Mouse (Mus musculus): ENCODE measurements around the gene Ocln.
"Not testable (repeated sequence)": the region's sequence is repeated elsewhere in the genome, so short reads cannot be mapped to it uniquely, and the experiment has no call there.

The Ocln gene

DNA sequence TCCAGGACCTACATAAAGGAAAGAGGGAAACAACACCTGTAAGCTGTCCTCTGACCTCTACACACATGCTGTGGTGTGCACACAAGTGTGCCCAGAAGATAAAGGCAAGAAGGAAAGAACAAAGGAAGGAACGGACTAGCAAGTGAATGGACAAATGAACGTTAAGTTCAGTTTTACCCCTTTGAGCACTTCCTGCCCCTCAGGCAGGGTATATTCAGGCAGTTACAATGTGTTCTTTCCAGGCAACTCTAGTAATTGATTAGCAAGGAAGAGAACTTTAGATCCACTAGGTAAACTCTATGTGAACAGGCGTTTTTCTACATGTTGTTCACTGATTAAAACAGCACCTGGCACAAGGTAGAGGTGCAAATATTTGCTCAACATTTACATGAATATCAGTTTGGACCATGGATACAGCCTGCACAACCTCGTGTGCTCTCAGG, 8.3 kb downstream of the Ocln start:
- no peak for DNase-seq (ENCODE audit: low read depth, low spot score)

DNA sequence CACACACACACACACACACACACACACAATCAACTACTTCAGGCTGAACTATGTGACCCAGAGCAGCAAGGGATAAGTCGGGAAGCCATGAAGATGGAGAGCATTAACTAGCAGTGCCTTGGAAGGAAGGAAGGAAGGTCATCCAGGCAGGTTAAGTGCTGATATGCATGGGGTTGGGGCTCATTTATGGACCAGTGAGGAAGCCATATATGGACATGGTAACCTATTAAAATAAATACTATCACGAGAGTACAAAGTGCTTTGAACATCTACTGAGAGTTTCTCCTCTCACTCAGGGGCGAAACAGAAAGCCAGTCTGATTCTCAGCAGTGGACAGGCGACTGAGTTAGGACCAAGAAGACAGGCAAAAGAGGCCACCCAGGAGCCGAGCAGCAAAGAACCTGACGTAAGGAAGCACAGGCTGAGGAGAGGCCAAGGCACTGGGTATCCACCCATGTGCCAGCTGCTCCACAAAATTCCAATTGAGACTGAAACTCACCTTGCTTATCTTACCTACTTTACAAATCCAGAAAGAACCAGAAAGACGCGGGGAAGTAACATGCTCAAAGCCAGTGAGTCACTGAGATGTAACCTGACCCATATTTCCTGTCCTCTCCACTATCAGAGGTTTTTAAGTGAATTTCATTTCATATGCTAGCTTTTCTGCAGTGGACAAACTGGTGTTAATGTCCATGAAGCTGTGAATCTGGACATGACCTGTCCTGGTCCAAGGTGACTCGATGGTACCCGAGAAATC, 9.3 kb downstream of the Ocln start:
- no peak for DNase-seq (ENCODE audit: low read depth, low spot score)

DNA sequence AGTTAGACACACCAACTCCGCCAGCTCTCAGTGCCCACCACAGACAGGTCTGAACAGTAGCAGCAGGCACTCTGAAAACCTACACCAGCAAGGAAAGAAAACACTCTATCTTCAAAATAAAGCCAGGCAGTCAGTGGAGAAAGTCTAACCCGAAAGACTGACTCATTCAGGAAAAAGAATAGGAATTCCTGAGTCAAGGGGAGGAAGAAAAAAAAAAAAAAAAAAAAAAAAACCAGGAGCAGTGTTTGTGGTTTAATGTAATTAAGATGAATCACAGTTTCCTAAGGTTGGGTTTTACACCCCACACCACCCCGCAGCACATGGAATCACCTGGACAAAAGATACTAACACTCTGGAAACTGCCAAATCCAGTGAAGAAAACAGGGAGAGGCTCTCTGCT, 16.4 kb downstream of the Ocln start:
- no peak for DNase-seq (ENCODE audit: low read depth, low spot score)

DNA sequence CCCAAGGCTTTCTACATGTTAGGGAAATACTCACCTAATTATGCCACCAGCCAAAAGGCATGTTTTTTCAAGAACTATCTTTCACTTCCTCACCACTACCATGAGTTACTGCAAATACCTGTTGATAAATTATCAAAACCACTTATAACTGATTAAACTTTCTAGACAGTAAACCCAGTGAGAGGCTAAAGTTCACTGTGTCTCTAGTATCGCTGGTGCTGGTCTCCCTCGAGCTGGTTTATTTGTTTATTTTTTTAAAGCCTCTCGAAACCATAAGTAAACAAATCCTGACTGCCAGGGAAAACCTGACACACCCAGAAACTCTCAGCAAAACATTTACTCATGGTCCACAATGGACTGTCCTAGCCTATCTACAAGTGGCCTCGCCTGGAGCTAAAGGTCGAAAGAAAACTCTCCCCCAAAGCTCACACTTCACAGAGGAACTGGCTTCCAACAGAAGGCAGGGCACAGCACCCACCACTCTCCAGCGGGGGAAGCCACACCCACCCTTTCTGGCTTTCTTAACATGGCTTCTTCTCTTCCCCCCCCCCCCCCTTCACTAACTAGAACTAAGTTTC, 19.6 kb downstream of the Ocln start:
- no peak for DNase-seq (ENCODE audit: low read depth, low spot score)

DNA sequence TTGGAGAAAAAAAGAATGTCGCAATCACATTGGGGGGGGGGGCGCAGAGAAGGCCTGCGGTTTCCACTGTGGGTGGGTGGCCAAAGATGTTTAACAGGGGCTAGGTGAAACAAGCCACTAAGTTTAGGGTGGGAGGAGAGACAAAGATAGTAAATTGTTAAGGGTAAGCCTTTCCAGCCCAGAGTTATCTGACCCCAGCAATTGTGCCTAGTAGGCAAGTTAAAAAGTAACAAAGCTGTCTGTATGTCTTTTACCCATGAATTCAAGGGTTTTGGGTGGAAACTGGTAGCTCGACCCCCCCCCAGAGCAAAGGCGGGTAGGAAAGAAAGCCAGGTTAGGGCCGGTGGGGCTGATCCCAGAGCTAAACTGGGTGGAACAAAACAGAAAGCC, 25.9 kb downstream of the Ocln start:
- no peak for DNase-seq (ENCODE audit: low read depth, low spot score)

DNA sequence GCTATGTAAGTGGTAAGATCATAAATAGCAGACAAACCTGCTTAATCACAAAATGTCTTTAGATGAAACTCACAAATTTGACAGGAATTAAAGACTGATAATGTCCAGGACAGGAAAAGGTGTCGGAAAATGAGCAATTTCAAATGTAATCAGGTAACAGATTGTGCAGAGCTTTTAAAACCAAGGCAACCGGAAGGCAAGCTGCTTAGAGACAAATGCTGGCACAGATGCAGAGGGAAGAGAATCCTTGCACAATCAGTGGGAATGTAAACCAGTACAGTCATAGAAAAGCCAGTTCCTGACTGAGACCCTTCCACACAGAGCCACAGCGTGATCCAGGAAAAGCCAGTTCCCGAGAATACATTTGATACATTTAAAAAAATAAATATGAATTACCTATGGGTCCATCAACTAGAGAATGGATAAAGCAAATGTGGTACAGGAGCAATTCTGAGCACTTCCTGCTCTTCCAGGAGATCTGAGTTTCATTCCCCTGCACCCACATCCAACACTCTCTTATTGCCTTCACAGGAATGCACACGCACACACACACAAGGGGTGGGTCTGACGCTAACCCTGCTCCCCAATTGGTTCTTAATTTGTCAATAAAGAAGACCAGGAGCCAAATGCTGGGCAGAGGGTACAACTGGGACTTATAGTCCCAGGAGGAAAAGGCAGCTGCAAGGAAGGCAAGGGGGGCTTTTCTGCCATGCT, 26.4 kb downstream of the Ocln start:
- DNase-seq (ENCODE audit: low read depth, low spot score): no peak

DNA sequence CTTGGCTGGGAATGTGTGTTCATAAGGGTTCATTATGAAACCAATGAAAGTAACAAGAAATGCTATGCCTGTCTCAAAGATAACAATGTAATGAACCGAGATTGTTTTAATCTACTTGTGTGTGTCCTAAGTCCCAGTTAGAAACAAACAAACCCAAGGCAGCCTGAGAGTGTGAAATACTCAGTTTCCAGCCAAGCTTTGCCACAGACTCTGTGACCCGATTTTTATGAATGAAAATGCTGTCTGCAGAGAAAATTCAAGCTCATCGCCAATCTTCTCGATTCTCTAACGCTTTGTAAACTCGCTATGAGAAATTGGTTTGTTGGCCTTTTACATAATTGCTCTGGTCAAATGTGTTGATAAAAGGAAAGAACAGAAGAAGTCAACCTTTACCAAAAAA, 27.6 kb downstream of the Ocln start:
- DNase-seq (ENCODE audit: low read depth, low spot score): no peak

DNA sequence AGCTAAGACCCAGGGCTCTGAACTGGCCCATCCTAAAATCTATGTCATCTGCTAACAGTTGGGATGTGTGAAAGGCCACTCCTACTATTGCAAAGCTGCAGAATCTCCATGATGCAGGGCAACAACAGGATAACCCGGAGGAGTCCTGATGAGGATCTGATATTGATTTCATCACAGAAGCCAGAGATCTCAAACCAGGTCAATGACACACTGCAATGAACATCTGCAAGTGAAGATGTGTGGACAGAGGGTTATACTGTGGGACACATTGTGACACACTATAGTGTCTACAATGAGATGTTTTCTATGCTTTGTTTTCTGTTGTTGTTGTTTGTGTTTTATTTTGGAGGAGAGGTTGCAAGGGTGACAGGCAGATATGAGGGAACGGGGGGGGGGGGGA, 28.8 kb downstream of the Ocln start:
- DNase-seq (ENCODE audit: low read depth, low spot score): no peak

- DNase-seq (ENCODE audit: low read depth, low spot score): no peak
These were observed 30.6 kb downstream of the Ocln start for GRCm38 (mm10) chr13:100521724-100522591.

GRCm38 (mm10) chr13:100519162-100519561, 33.4 kb downstream of the Ocln start:
- no peak for DNase-seq (ENCODE audit: low read depth, low spot score)

DNA sequence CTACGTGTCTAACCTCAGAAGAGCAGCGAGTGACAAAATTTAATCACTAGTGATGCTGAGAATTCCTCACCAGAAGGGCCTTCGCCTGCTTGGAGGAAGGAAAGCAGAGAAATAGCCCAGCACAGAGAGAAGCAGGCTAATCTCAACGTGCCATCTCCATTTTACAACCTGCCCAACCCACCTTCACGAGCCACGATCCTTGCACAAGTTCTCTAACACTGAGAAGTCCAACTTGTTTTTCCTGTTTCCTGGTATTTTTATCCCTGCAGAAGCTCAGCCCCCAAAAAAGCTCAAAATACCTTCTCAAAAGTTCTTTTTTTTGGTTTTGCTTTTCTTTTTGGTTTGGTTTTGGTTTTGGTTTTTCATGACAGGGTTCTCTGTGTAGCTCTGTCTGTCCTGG, 34.3 kb downstream of the Ocln start:
- DNase-seq (ENCODE audit: low read depth, low spot score): no peak

- DNase-seq (ENCODE audit: low read depth, low spot score): no peak
These were observed 34.8 kb downstream of the Ocln start for GRCm38 (mm10) chr13:100517652-100518153.

DNA sequence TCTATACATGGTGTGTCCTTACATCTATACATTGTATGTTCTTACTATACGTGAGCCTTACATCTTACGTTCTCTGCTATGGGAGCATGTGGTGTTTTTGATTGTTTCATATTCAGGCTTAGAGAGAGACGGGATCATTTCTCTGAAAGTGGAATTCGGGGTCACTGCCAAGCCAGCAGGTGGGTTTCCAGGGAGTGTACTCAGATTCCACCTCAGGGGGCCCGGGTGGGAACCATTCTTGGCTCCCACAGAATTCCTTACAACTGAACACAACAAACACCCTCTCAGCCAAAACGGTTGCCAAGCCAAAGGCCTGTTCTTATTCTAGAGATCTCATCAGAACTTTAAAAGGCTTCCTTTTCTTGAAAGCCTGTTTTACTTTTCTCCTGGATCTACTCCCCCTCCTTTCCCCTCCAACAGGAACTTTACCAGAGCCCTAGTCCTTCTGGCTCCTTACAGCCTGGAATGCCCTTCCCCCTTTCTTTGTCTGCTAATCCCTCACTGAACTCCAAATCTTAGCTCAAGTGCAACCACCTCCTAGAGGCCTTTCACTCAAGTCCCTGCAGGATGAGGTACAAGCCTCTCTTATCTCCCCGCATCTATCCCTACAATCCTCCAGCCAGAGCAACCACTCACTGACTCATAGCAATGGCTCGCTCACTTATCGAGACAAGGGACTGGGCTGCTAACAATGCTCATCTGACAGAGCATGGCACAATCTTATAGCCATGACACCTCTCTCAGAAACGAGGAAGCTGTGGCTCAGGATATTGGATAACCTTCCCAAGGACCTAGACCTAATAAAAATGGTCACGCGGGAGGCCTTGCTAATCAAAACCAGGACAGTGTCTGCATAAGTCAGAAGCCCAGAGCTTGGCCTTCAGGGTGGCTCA, 36.1 kb downstream of the Ocln start:
- no peak for DNase-seq (ENCODE audit: low read depth, low spot score)

DNA sequence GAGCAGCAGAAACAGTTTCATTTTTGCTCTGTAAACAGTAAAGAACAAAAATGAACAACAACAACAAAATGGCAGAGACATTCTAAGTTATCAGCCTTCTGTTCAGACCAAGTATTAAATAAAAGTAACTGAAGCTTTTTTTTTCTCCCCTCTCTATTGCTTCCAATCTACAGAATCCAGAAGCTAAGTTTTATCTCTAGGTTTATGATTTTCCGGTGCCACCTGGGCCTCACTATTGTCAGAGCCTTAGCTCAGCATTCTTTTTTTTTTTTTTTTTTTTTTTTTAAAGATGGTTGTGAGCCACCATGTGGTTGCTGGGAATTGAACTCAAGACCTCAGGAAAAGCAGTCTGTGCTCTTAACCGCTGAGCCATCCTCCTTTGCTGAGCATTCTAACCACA, 39.7 kb downstream of the Ocln start:
- no peak for DNase-seq (ENCODE audit: low read depth, low spot score)

- no peak for DNase-seq (ENCODE audit: low read depth, low spot score)
These were observed 40.6 kb downstream of the Ocln start for GRCm38 (mm10) chr13:100511860-100512364.

- no peak for DNase-seq (ENCODE audit: low read depth, low spot score)
These were observed 41.2 kb downstream of the Ocln start for GRCm38 (mm10) chr13:100511146-100511859.

GRCm38 (mm10) chr13:100499625-100500024, 52.9 kb downstream of the Ocln start:
- not testable (repeated sequence) for DNase-seq (ENCODE audit: low read depth, low spot score)

GRCm38 (mm10) chr13:100495337-100495736, 57.2 kb downstream of the Ocln start:
- no peak for DNase-seq (ENCODE audit: low read depth, low spot score)

DNA sequence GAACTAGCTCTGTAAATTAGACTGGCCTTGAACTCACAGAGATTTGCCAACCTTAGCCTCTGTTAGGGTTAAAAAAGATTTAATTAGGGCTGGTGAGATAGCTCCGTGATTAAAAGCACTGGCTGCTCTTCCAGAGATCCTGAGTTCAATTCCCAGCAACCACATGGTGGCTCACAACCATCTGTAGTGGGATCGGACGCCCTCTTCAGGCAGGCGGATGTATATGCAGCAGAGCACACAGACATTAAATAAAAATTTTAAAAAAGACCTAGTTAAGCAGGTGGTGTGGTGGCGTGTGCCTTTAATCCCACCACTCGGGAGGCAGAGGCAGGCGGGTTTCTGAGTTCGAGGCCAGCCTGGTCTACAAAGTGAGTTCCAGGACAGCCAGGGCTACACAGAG, 58.1 kb downstream of the Ocln start:
- DNase-seq (ENCODE audit: low read depth, low spot score): peak; percentile 58

GRCm38 (mm10) chr13:100493313-100493712, 59.2 kb downstream of the Ocln start:
- DNase-seq (ENCODE audit: low read depth, low spot score): peak; percentile 17

Data from ES-CJ7 (cell line).